31 mouse cellular contexts compared by ENCODE assay signal in genomic region chr3:84076543-84077332, GRCm38 (mm10). TPM values are rescaled to one million over a fixed set of nuclear protein-coding genes. Genes with fewer than 3 reads are reported as not detected.
DNase-seq lines count a peak whose midpoint lies in the region; ATAC-seq lines count a peak whose summit lies in the region.
"Had no signal": no experiment of that assay in that cellular context is flagged by ENCODE, and none has a peak within 500 bp of the region (broad histone marks: within the 10 kb centered on the region; RNA-seq: fewer than 3 reads in every experiment).

No protein-coding gene starts in this region.

- 0 out of 2 replicates have a peak overlapping the region, but pooled peaks have one; percentile 29 for H3K27ac ChIP-seq in heart, embryonic 15.5 days
- H3K27ac ChIP-seq in heart, embryonic 11.5 days (ENCODE audit: low read depth, low read length): no peak overlapping the region
- 0 out of 2 replicates have a peak overlapping the region, but pooled peaks have one; percentile 10 for H3K27ac ChIP-seq in liver, embryonic 16.5 days (ENCODE audit: low read length)
- no peak overlapping the region for H3K27ac ChIP-seq in liver, embryonic 12.5 days
- H3K27ac ChIP-seq: embryonic facial prominence, embryonic 10.5 days; embryonic facial prominence, embryonic 15.5 days; forebrain, embryonic 12.5 days; hindbrain, embryonic 13.5 days; layer of hippocampus, adult 2 months; left cerebral cortex, adult 2 months; limb, embryonic 12.5 days; lung, embryonic 15.5 days; midbrain, embryonic 10.5 days; neural tube, embryonic 13.5 days had no signal

- peaks cover 11% of the 10 kb centered on the region for H3K4me1 ChIP-seq in heart, embryonic 15.5 days (replicated peaks)
- H3K4me1 ChIP-seq in heart, embryonic 11.5 days (ENCODE audit: control insufficient read depth, insufficient read depth, low read length): no peaks in the 10 kb centered on the region
- no peaks in the 10 kb centered on the region for H3K4me1 ChIP-seq in liver, embryonic 16.5 days (ENCODE audit: control insufficient read depth, low read depth, low read length)
- no peaks in the 10 kb centered on the region for H3K4me1 ChIP-seq in liver, embryonic 12.5 days
- H3K4me1 ChIP-seq: embryonic facial prominence, embryonic 10.5 days; forebrain, embryonic 12.5 days; hindbrain, embryonic 13.5 days; limb, embryonic 12.5 days; neural tube, embryonic 13.5 days had no signal

- no peak overlapping the region for H3K9ac ChIP-seq in heart, embryonic 15.5 days
- H3K9ac ChIP-seq in heart, embryonic 11.5 days (ENCODE audit: low read depth, low read length): no peak overlapping the region
- H3K9ac ChIP-seq in liver, embryonic 16.5 days (ENCODE audit: low read depth, low read length): no peak overlapping the region
- no peak overlapping the region for H3K9ac ChIP-seq in liver, embryonic 12.5 days
- H3K9ac ChIP-seq: embryonic facial prominence, embryonic 15.5 days; forebrain, embryonic 12.5 days; forebrain, postnatal 0 days; heart, embryonic 13.5 days; hindbrain, embryonic 13.5 days; limb, embryonic 12.5 days; lung, embryonic 15.5 days; neural tube, embryonic 13.5 days had no signal

- WGBS in heart, embryonic 15.5 days: 72% methylated on average over 13 of the region's 13 CpGs
- WGBS in heart, embryonic 11.5 days (ENCODE audit: insufficient replicate concordance): 68% methylated on average over 13 of the region's 13 CpGs
- 68% methylated on average over 13 of the region's 13 CpGs for WGBS in liver, embryonic 16.5 days (ENCODE audit: insufficient replicate concordance)
- 69% methylated on average over 13 of the region's 13 CpGs for WGBS in liver, embryonic 12.5 days (ENCODE audit: insufficient replicate concordance)

- H3K9me3 ChIP-seq in heart, embryonic 15.5 days (replicated peaks): no peaks in the 10 kb centered on the region
- 0 out of 2 replicates have a peak, but pooled peaks cover 3% of the 10 kb centered on the region for H3K9me3 ChIP-seq in heart, embryonic 11.5 days (replicated peaks; ENCODE audit: control insufficient read depth, low read length)
- no peaks in the 10 kb centered on the region for H3K9me3 ChIP-seq in liver, embryonic 16.5 days (replicated peaks; ENCODE audit: control insufficient read depth, low read length)
- no peaks in the 10 kb centered on the region for H3K9me3 ChIP-seq in liver, embryonic 12.5 days (replicated peaks)
- H3K9me3 ChIP-seq: embryonic facial prominence, embryonic 10.5 days; embryonic facial prominence, embryonic 15.5 days; forebrain, embryonic 12.5 days; G1E; hindbrain, embryonic 13.5 days; limb, embryonic 12.5 days; lung, embryonic 15.5 days; midbrain, embryonic 10.5 days had no signal

- H3K36me3 ChIP-seq in heart, embryonic 15.5 days: no peaks in the 10 kb centered on the region
- H3K36me3 ChIP-seq in heart, embryonic 11.5 days (ENCODE audit: control insufficient read depth, insufficient read depth, low read length): no peaks in the 10 kb centered on the region
- no peaks in the 10 kb centered on the region for H3K36me3 ChIP-seq in liver, embryonic 16.5 days (ENCODE audit: control insufficient read depth, insufficient read depth)
- no peaks in the 10 kb centered on the region for H3K36me3 ChIP-seq in liver, embryonic 12.5 days
- H3K36me3 ChIP-seq: embryonic facial prominence, embryonic 10.5 days; embryonic facial prominence, embryonic 15.5 days; forebrain, embryonic 12.5 days; G1E; heart, embryonic 13.5 days; hindbrain, embryonic 13.5 days; limb, embryonic 12.5 days; lung, embryonic 15.5 days; midbrain, embryonic 10.5 days; neural tube, embryonic 13.5 days had no signal

- H3K4me3 ChIP-seq in heart, embryonic 15.5 days: no peak overlapping the region
- no peak overlapping the region for H3K4me3 ChIP-seq in heart, embryonic 11.5 days (ENCODE audit: low read depth, low read length)
- H3K4me3 ChIP-seq in liver, embryonic 16.5 days (ENCODE audit: low read depth, low read length): no peak overlapping the region
- no peak overlapping the region for H3K4me3 ChIP-seq in liver, embryonic 12.5 days
- H3K4me3 ChIP-seq: embryonic facial prominence, embryonic 10.5 days; embryonic facial prominence, embryonic 15.5 days; forebrain, embryonic 12.5 days; heart, embryonic 13.5 days; hindbrain, embryonic 13.5 days; layer of hippocampus, adult 2 months; left cerebral cortex, adult 2 months; limb, embryonic 12.5 days; lung, embryonic 15.5 days; midbrain, embryonic 10.5 days; myocyte; neural tube, embryonic 13.5 days had no signal

- peak; percentile 15 for DNase-seq in ZHBTc4 (ENCODE audit: low read depth, low spot score)
- DNase-seq in cerebellum, postnatal 10 days: no peak
- DNase-seq: adrenal gland, postnatal 14 days; cerebellum, adult 18-20 months; cerebellum, postnatal 14 days; forebrain, postnatal 0 days; kidney, adult 2 months; kidney, postnatal 36 days; lung, postnatal 4 days; right cerebral cortex, postnatal 4 days; thymus, postnatal 4 days had no signal

- no peak overlapping the region for H3K4me2 ChIP-seq in heart, embryonic 15.5 days
- no peak overlapping the region for H3K4me2 ChIP-seq in heart, embryonic 11.5 days
- H3K4me2 ChIP-seq in liver, embryonic 16.5 days (ENCODE audit: low read depth, low read length): no peak overlapping the region
- H3K4me2 ChIP-seq in liver, embryonic 12.5 days: no peak overlapping the region
- H3K4me2 ChIP-seq: embryonic facial prominence, embryonic 15.5 days; forebrain, embryonic 12.5 days; heart, embryonic 13.5 days; hindbrain, embryonic 13.5 days; limb, embryonic 12.5 days; liver, embryonic 11.5 days; lung, embryonic 15.5 days; neural tube, embryonic 13.5 days had no signal

- ATAC-seq in heart, embryonic 15.5 days (replicated peaks; ENCODE audit: insufficient number of reproducible peaks, insufficient read depth, low FRiP score, low read depth): no peak
- no peak for ATAC-seq in heart, embryonic 11.5 days (replicated peaks; ENCODE audit: insufficient number of reproducible peaks, low FRiP score, low TSS enrichment)
- ATAC-seq in liver, embryonic 16.5 days (ENCODE audit: low read depth): no peak
- ATAC-seq in liver, embryonic 12.5 days: no peak
- ATAC-seq in megakaryocyte progenitor cell, adult 5-6 weeks (replicated peaks; ENCODE audit: poor library complexity): peak; percentile 82
- ATAC-seq: forebrain, postnatal 0 days; inflammation-experienced regulatory T-cells, adult 6 months had no signal

- no peaks in the 10 kb centered on the region for H3K27me3 ChIP-seq in heart, embryonic 15.5 days
- no peaks in the 10 kb centered on the region for H3K27me3 ChIP-seq in heart, embryonic 11.5 days (ENCODE audit: control insufficient read depth, insufficient read depth, low read length)
- no peaks in the 10 kb centered on the region for H3K27me3 ChIP-seq in liver, embryonic 16.5 days (ENCODE audit: control insufficient read depth, insufficient read depth, low read depth, low read length)
- no peaks in the 10 kb centered on the region for H3K27me3 ChIP-seq in liver, embryonic 12.5 days (replicated peaks)
- H3K27me3 ChIP-seq: embryonic facial prominence, embryonic 15.5 days; forebrain, embryonic 12.5 days; heart, embryonic 13.5 days; hindbrain, embryonic 13.5 days; limb, embryonic 12.5 days; lung, embryonic 15.5 days; neural tube, embryonic 13.5 days had no signal

RNA-seq across cellular contexts. Expression of gene Tmem131l, which starts 36.8 kb away (rescaled TPM):
- 23.5 and 43.2 TPM in 2 replicates for polyA plus RNA-seq in heart, embryonic 15.5 days (2015; fragmentation: Nextera tagmentation; extraction: Ambion mirVana)
- 27.8 and 35.0 TPM in 2 replicates for polyA plus RNA-seq in heart, embryonic 11.5 days (2014; fragmentation: Nextera tagmentation; extraction: Ambion mirVana)
- polyA plus RNA-seq in liver, embryonic 16.5 days (2015; fragmentation: Nextera tagmentation; extraction: Ambion mirVana): 28.8 and 29.8 TPM in 2 replicates
- 30.3 and 32.0 TPM in 2 replicates for polyA plus RNA-seq in liver, embryonic 12.5 days (2016; fragmentation: Nextera tagmentation; extraction: Ambion mirVana)
- total RNA-seq in megakaryocyte progenitor cell, adult 5-6 weeks (2015): 61.4 and 62.0 TPM in 2 replicates
- total RNA-seq in megakaryocyte progenitor cell, adult 5-6 weeks (2017): 28.3 and 34.7 TPM in 2 replicates

Comparison
In these comparisons a context has a peak if more than half of its experiments do, and no peak if none do; other contexts are left out.
1. H3K27ac ChIP-seq: peak in heart, embryonic 15.5 days (single experiment) and liver, embryonic 16.5 days (single experiment); none in heart, embryonic 11.5 days (single experiment) and liver, embryonic 12.5 days (single experiment).